Mouse (Mus musculus) hindbrain, embryonic 10.5 days (tissue): ENCODE measurements at regions not wholly inside any gene's neighbourhood (a gene's known extent, or its start where the extent isn't known, plus 50 kb on each side); places are given as distances from the start of the nearest gene placed in this dataset.

Experiments
- DNase-seq: peaks from one replicate; pipeline ENCODE4 v3.0.0-alpha.2; 2017; ENCODE audit warnings: low spot score
- H3K27ac ChIP-seq: fragments of 300-500 bp; sonication (generic); 2 replicates; pipeline ENCODE4 v1.5.1; 2016; ENCODE audit warnings: mild to moderate bottlenecking, moderate library complexity
- H3K27me3 ChIP-seq: fragments of 300-500 bp; sonication (generic); 2 replicates; pipeline ENCODE4 v1.6.1; 2016; ENCODE audit warnings: mild to moderate bottlenecking; ENCODE audit not compliant: poor library complexity, insufficient read depth, severe bottlenecking
- H3K36me3 ChIP-seq: fragments of 300-500 bp; sonication (generic); 2 replicates; pipeline ENCODE4 v1.6.1; 2016; ENCODE audit warnings: mild to moderate bottlenecking, moderate library complexity
- H3K4me1 ChIP-seq: fragments of 300-500 bp; sonication (generic); replicated peaks from 2 replicates; pipeline ENCODE4 v1.6.1; 2016; ENCODE audit warnings: mild to moderate bottlenecking
- H3K4me3 ChIP-seq: fragments of 300-500 bp; sonication (generic); 2 replicates; pipeline ENCODE4 v1.5.1; 2016; ENCODE audit warnings: mild to moderate bottlenecking, moderate library complexity
- H3K9me3 ChIP-seq: fragments of 300-500 bp; sonication (generic); 2 replicates; pipeline ENCODE4 v1.6.1; 2016; ENCODE audit warnings: mild to moderate bottlenecking, moderate library complexity
- WGBS: fragments of 180-500 bp; shearing (Covaris S2); methylation state at CpG from one replicate; pipeline ENCODE4 v1.1.7; 2016; 5-methylcytosine and 5-hydroxymethylcytosine counted together

- 61% methylated on average over 8 of the region's 8 CpGs for WGBS
- Histone ChIP-seq H3K36me3 (no peaks in the 10 kb centered on the region), H3K27me3 (no peaks in the 10 kb centered on the region), H3K27ac (0 out of 2 replicates have a peak overlapping the region, but pooled peaks have one; percentile 12), H3K9me3 (no peaks in the 10 kb centered on the region), H3K4me1 (peaks cover 48% of the 10 kb centered on the region), H3K4me3 (no peak overlapping the region)
- no peak for DNase-seq
Measured at GRCm38 (mm10) chr11:114542167-114542566, 126.2 kb upstream of the Rpl38 start.

DNA sequence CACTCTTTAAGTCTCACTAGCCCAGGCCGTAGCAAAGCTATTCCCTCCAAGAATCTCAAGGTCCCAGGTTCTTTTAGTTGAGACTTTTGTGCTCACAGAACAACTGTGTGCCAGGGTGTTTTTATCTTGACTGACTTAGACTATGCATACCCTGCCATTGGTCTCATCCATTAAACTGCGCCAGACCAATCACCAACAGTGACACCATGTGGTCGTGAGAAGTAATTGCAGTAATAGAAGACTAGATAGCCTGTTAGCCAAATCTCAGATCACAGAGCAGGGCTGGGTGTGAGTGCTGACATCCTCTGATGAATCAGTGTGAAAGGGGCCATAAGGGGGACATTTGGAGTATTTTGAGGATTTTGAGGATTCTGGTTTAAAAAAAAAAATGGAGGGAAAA is 127.8 kb upstream of the Rpl38 start:
- H3K27me3 ChIP-seq = 0 out of 2 replicates have a peak, but pooled peaks cover 5% of the 10 kb centered on the region
- WGBS = 68% methylated on average over 3 of the region's 3 CpGs
- H3K4me1 ChIP-seq = peaks cover 58% of the 10 kb centered on the region
- H3K27ac ChIP-seq = no peak overlapping the region
- DNase-seq = no peak
- H3K36me3 ChIP-seq = no peaks in the 10 kb centered on the region
- no peak overlapping the region for H3K4me3 ChIP-seq
- H3K9me3 ChIP-seq = no peaks in the 10 kb centered on the region

DNA sequence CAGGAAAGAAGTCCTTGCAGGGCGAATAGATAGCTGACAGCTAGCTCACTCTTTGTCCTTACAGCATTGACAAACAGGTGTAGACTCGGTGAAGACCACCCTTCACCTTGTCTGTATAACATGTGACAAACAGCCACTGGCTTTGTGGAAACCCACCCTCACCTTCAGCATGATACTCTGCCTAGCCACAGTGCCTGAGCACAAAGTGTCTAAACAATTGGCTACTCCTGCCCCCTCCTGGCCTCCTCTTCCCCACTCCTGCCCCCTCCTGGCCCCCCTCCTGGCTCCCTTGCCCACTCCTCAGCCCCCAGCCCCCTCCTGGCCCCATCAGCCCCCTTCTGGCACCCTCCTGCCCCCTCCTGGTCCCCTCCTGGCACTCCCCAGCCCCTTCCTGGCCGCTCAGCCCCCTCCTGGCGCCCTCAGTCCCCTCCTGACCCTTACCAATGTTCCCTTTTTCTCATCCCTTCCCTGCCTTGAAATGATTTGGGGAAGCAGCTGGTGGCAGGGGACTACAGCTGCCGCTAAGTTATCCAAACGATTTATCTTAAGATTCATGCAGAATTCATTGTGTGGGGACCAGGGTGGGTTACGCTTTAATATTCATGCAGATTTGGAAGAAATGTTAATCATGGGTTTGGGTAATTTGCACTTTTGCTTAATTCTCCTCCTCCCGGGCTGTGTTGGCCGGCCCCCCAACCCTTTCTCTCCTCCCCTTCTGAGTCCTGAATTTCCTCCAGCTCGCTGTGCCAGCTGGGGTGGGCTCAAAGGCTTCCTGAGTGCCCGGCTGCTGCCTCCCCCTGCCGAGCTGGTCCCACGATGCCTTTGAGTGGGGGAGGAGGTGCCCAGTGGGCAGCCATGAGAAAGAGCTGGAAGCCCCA is 131.5 kb upstream of the Rpl38 start:
- Histone ChIP-seq H3K27me3 (0 out of 2 replicates have a peak, but pooled peaks cover 5% of the 10 kb centered on the region), H3K4me1 (peaks cover 39% of the 10 kb centered on the region), H3K4me3 (no peak overlapping the region), H3K36me3 (no peaks in the 10 kb centered on the region), H3K27ac (peak overlapping the region; percentile 81), H3K9me3 (no peaks in the 10 kb centered on the region)
- peak; percentile 40 for DNase-seq
- 17% methylated on average over 13 of the region's 13 CpGs for WGBS

DNA sequence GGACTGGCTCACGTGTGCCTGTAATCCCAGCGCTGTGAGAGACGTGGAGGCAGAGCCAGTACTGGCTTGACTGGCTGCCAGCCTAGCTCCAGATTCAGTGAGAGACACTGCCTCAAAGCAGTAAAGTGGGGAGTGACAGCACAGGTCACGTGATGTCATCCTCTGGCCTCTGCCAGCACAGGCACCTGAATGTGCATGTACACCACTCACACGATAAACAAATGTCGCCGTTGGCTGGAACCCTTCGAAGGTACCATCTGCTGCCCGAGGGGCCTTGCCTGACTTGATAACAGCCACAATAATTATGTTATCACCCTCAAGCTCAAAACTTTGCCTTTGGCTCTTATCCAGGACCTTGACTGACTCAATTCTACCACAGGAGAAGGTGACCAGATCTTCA is 132.4 kb upstream of the Rpl38 start:
- DNase-seq = no peak
- Histone ChIP-seq H3K4me1 (peaks cover 35% of the 10 kb centered on the region), H3K9me3 (no peaks in the 10 kb centered on the region), H3K4me3 (no peak overlapping the region), H3K36me3 (no peaks in the 10 kb centered on the region), H3K27ac (peak overlapping the region; percentile 81; the same call in 1 of the 2 replicates), H3K27me3 (0 out of 2 replicates have a peak, but pooled peaks cover 10% of the 10 kb centered on the region)
- WGBS = 91% methylated on average over 9 of the region's 9 CpGs

GRCm38 (mm10) chr11:114534436-114534835 is 133.9 kb upstream of the Rpl38 start:
- peak overlapping the region; percentile 42; the same call in 1 of the 2 replicates for H3K27ac ChIP-seq
- H3K36me3 ChIP-seq = no peaks in the 10 kb centered on the region
- WGBS = 67% methylated on average over 7 of the region's 7 CpGs
- peaks cover 38% of the 10 kb centered on the region for H3K4me1 ChIP-seq
- 0 out of 2 replicates have a peak, but pooled peaks cover 10% of the 10 kb centered on the region for H3K27me3 ChIP-seq
- H3K4me3 ChIP-seq = no peak overlapping the region
- no peaks in the 10 kb centered on the region for H3K9me3 ChIP-seq
- no peak for DNase-seq

GRCm38 (mm10) chr11:114531241-114531765 is 137.0 kb upstream of the Rpl38 start:
- Histone ChIP-seq H3K4me1 (peaks cover 28% of the 10 kb centered on the region), H3K27me3 (0 out of 2 replicates have a peak, but pooled peaks cover 5% of the 10 kb centered on the region), H3K36me3 (no peaks in the 10 kb centered on the region), H3K27ac (no peak overlapping the region), H3K4me3 (no peak overlapping the region), H3K9me3 (no peaks in the 10 kb centered on the region)
- DNase-seq = no peak
- 53% methylated on average over 4 of the region's 4 CpGs for WGBS

GRCm38 (mm10) chr11:114528937-114529772 is 139.2 kb upstream of the Rpl38 start:
- Histone ChIP-seq H3K4me3 (no peak overlapping the region), H3K9me3 (no peaks in the 10 kb centered on the region), H3K4me1 (peaks cover 16% of the 10 kb centered on the region), H3K27me3 (0 out of 2 replicates have a peak, but pooled peaks cover 5% of the 10 kb centered on the region), H3K36me3 (no peaks in the 10 kb centered on the region), H3K27ac (peak overlapping the region; percentile 75)
- DNase-seq = no peak
- 40% methylated on average over 10 of the region's 10 CpGs for WGBS

DNA sequence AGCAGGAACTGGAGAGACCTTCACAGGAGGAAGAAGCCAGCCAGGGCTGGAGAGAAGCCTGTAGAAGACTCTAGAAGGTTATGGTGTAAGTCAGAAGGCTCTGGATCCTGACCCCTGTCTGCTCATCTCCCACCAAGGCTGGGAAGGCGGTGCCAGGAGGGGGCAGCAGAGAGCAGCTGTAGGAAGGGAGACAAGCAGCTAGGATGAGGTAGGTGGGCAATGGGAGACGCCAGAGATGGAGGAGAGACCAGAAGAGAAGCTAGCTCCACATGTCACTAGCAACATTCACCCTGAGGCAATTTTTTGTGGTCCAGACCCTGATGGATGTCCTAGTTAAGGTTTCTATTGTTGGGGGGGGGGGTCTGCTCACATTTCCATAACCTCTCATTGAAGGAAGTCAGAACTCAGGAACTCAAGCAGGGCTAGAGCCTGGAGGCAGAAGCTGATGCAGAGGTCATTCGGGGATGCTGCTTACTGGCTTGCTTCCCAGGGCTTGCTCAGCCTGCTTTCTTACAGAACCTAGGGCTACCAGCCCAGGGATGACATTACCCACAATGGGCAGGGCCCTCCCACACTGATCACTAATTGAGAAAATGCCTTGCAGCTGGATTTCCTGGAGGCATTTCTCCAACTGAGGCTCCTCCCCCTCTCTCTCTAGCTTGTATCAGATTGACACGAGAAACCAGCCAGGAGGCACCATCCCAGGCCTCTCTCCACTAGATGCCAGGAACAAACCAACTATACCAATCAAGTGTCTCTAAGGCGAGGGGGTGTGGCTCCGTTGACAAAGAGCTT is 144.7 kb upstream of the Rpl38 start:
- Histone ChIP-seq H3K27ac (no peak overlapping the region), H3K9me3 (no peaks in the 10 kb centered on the region), H3K4me3 (no peak overlapping the region), H3K27me3 (no peaks in the 10 kb centered on the region; the same call in 1 of the 2 replicates), H3K4me1 (peaks cover 18% of the 10 kb centered on the region), H3K36me3 (no peaks in the 10 kb centered on the region)
- whole genome bisulfite sequencing = 41% methylated on average over 6 of the region's 6 CpGs
- DNase-seq = peak; percentile 87

GRCm38 (mm10) chr11:114515278-114515677 is 153.0 kb upstream of the Rpl38 start:
- H3K4me1 ChIP-seq = peaks cover 31% of the 10 kb centered on the region
- H3K36me3 ChIP-seq = no peaks in the 10 kb centered on the region
- no peak overlapping the region for H3K27ac ChIP-seq
- no peaks in the 10 kb centered on the region for H3K9me3 ChIP-seq
- no peak overlapping the region for H3K4me3 ChIP-seq
- WGBS = 75% methylated on average over 4 of the region's 4 CpGs
- DNase-seq = no peak
- H3K27me3 ChIP-seq = peaks cover 29% of the 10 kb centered on the region; the same call in 1 of the 2 replicates

- DNase-seq = no peak
- Histone ChIP-seq H3K36me3 (no peaks in the 10 kb centered on the region), H3K9me3 (no peaks in the 10 kb centered on the region), H3K27ac (no peak overlapping the region), H3K4me1 (peaks cover 31% of the 10 kb centered on the region), H3K27me3 (peaks cover 29% of the 10 kb centered on the region; the same call in 1 of the 2 replicates), H3K4me3 (no peak overlapping the region)
- WGBS = 93% methylated on average over 2 of the region's 2 CpGs
Measured at GRCm38 (mm10) chr11:114514126-114514525, 154.2 kb upstream of the Rpl38 start.

DNA sequence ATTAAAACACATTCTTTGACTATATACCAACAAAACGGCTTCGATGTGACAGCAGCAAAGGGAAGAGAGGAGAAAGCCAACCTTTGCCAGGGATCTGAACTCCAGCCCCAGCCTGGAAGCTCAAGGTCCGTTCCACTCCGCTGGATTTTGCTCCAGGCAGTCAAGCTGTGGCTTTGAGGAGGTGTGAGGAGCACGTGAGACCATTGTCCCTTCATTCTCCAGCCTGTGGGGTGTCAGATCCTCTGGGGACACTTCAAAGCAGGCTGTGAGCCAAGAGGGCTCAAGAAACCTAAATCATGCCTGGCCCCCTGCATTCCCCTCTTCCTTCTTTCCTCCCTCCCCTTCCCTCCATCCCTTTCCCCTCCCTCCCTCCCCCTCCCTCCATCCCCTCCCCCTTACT is 154.9 kb upstream of the Rpl38 start:
- Histone ChIP-seq H3K4me1 (peaks cover 31% of the 10 kb centered on the region), H3K27ac (no peak overlapping the region), H3K36me3 (no peaks in the 10 kb centered on the region), H3K4me3 (no peak overlapping the region), H3K27me3 (peaks cover 29% of the 10 kb centered on the region; the same call in 1 of the 2 replicates), H3K9me3 (no peaks in the 10 kb centered on the region)
- DNase-seq = no peak
- WGBS = 24% methylated on average over 5 of the region's 5 CpGs

DNA sequence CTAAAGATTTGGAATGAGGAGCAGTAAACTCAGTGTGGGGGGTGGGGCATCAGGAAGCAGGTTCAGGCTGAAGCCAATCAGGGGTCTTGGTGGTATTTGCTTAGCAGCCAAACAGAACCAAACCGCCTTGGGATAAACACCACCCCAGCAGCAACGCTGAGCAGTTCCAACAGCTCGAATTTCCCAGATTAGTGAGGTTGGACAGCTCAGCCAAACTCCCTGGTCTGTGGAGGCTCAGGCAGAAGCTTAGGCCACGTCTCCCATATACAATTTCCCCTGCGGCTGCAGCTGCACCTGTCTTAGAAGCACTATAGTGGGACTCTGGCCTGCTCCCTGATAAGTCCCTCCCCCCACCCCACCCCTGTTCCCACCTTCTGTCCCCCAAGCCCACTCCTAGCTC is 156.3 kb upstream of the Rpl38 start:
- Histone ChIP-seq H3K4me3 (no peak overlapping the region), H3K9me3 (0 out of 2 replicates have a peak, but pooled peaks cover 3% of the 10 kb centered on the region), H3K27me3 (peaks cover 29% of the 10 kb centered on the region; the same call in 1 of the 2 replicates), H3K4me1 (peaks cover 33% of the 10 kb centered on the region), H3K36me3 (no peaks in the 10 kb centered on the region), H3K27ac (peak overlapping the region; percentile 12; the same call in 1 of the 2 replicates)
- 29% methylated on average over 5 of the region's 5 CpGs for WGBS
- no peak for DNase-seq
